Mouse (Mus musculus) forebrain, embryonic 14.5 days (tissue): Measurements from ENCODE around the gene Klf15. TPM values are rescaled to one million over a fixed set of nuclear protein-coding genes. Genes with fewer than 3 reads are reported as not detected.

Experiments used
- ATAC-seq: fragments of 200-750 bp; cut with Nextera tagmentation; 2 replicates; pipeline ENCODE4 v1.8.0; 2017; ENCODE audit warnings: mild to moderate bottlenecking, moderate library complexity
- DNase-seq: peaks from one replicate; pipeline ENCODE4 v3.0.0-alpha.2; 2015; ENCODE audit warnings: low spot score
- H3K27ac ChIP-seq: fragments of 300-500 bp; sonication (generic); 2 replicates; pipeline ENCODE4 v1.5.1; 2014; ENCODE audit warnings: low read depth, mild to moderate bottlenecking, control low read depth, low read length, moderate library complexity
- H3K27me3 ChIP-seq: fragments of 300-500 bp; sonication (generic); replicated peaks from 2 replicates; pipeline ENCODE4 v1.6.1; 2014; ENCODE audit warnings: low read length, control low read depth, mixed read lengths; ENCODE audit not compliant: control insufficient read depth, insufficient read depth
- H3K36me3 ChIP-seq: fragments of 300-500 bp; sonication (generic); 2 replicates; pipeline ENCODE4 v1.6.1; 2014; ENCODE audit warnings: low read length, control low read depth; ENCODE audit not compliant: control insufficient read depth, insufficient read depth
- H3K4me1 ChIP-seq: fragments of 300-500 bp; sonication (generic); 2 replicates; pipeline ENCODE4 v1.6.1; 2014; ENCODE audit warnings: antibody characterized with exemption, low read length, control low read depth; ENCODE audit not compliant: control insufficient read depth, insufficient read depth
- H3K4me2 ChIP-seq: fragments of 300-500 bp; sonication (generic); 2 replicates; pipeline ENCODE4 v1.6.1; 2014; ENCODE audit warnings: mild to moderate bottlenecking, control low read depth, low read length
- H3K4me3 ChIP-seq: fragments of 300-500 bp; sonication (generic); 2 replicates; pipeline ENCODE4 v1.5.1; 2014; ENCODE audit warnings: low read depth, low read length, control low read depth
- H3K9ac ChIP-seq: fragments of 300-500 bp; sonication (generic); 2 replicates; pipeline ENCODE4 v1.6.1; 2014; ENCODE audit warnings: mild to moderate bottlenecking, low read length, control low read depth, moderate library complexity
- H3K9me3 ChIP-seq: fragments of 300-500 bp; sonication (generic); replicated peaks from 2 replicates; pipeline ENCODE4 v1.6.1; 2016; ENCODE audit warnings: low read length, control low read depth, mixed read lengths; ENCODE audit not compliant: control insufficient read depth
- WGBS: fragments of 180-500 bp; shearing (Covaris S2); extraction: QIAGEN DNeasy Blood & Tissue Kit; methylation state at CpG from one replicate; pipeline ENCODE4 v1.1.7; 2014; 5-methylcytosine and 5-hydroxymethylcytosine counted together
- polyA plus RNA-seq: library from polyadenylated mRNA; unstranded; fragments of >200 nt; fragmentation: Nextera tagmentation; extraction: Ambion mirVana; gene quantifications from 2 replicates; pipeline ENCODE4 v1.2.1, GENCODE M21; 2014

Klf15 gene
- polyA plus RNA-seq, 1 experiment from 2014 or later: 10.3 TPM

DNA sequence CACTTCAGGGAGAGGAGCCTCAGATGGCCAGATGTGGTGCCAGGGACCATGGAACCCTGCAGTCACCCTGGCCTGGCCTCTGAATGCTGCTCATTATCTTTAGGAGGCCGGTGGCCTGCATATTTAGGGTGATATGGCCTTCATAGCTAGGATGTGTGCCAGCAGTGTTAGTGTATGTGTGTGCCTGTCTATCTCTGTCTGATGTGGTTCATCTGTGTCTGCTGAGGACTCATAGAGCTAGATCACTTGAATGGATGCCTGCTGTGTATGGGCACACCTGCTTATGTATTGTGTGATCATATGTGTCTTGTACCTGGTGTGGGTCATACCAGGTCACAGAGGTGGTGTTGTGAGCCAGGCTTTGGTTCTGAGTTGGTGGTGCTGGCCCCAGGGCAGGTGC lies 5.8 kb downstream of the Klf15 start:
- Histone ChIP-seq H3K4me1 (peaks cover 8% of the 10 kb centered on the region), H3K4me3 (no peak overlapping the region), H3K9me3 (no peaks in the 10 kb centered on the region), H3K27me3 (no peaks in the 10 kb centered on the region), H3K27ac (no peak overlapping the region), H3K9ac (no peak overlapping the region), H3K36me3 (0 out of 2 replicates have a peak, but pooled peaks cover 4% of the 10 kb centered on the region), H3K4me2 (no peak overlapping the region)
- no peak for DNase-seq
- ATAC-seq: no peak
- WGBS: 89% methylated on average over 1 of the region's 1 CpGs

DNA sequence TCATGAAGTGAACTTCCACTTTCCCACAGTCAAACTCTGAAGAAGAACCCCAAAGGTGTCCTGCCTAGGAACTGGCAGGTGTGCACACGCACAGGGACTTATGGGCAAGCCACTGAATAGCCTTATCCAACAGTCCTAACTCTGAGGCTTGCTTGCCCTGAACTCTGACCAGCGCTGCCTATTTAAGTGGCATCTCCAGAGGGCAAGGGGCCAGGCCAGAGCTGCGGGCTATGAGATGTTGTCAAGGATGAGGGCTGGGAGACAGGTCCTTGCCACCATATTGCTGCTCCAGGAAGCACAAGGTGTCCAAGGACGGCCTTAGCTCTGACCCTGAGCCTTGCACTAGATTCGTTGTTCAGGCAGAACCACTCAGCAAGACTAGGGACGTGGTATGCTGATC lies 6.7 kb downstream of the Klf15 start:
- no peak overlapping the region for H3K27ac ChIP-seq
- H3K4me3 ChIP-seq: no peak overlapping the region
- H3K4me1 ChIP-seq: peaks cover 2% of the 10 kb centered on the region; the same call in 1 of the 2 replicates
- H3K36me3 ChIP-seq: 0 out of 2 replicates have a peak, but pooled peaks cover 4% of the 10 kb centered on the region
- ATAC-seq (no peak), DNase-seq (no peak)
- no peak overlapping the region for H3K9ac ChIP-seq
- no peaks in the 10 kb centered on the region for H3K27me3 ChIP-seq
- H3K4me2 ChIP-seq: no peak overlapping the region
- 89% methylated on average over 6 of the region's 6 CpGs for WGBS
- no peaks in the 10 kb centered on the region for H3K9me3 ChIP-seq

DNA sequence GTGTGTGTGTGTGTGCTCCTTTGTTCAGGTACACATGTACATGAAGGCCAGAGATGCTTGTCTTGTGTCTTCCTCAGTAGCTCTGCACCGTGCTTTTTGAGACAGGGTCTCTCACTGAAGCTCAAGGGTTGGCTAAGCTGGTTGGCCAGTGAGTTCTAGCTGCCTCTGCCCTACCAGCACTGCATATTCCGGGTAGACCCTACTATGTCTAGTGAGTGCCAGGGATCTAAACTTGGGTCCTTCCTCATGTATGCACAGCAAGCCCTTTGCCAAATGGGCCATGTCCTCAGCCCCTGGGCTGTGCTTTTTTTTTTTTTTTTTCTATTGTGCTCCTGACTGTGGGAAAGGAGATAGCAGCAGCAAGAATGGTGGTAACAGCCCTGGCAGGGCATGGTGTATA lies 7.9 kb downstream of the Klf15 start:
- no peak for ATAC-seq
- Histone ChIP-seq H3K9me3 (no peaks in the 10 kb centered on the region), H3K27ac (no peak overlapping the region), H3K4me3 (no peak overlapping the region), H3K4me1 (no peaks in the 10 kb centered on the region), H3K36me3 (0 out of 2 replicates have a peak, but pooled peaks cover 4% of the 10 kb centered on the region), H3K4me2 (no peak overlapping the region), H3K9ac (no peak overlapping the region), H3K27me3 (no peaks in the 10 kb centered on the region)
- WGBS: 86% methylated on average over 2 of the region's 2 CpGs
- DNase-seq: no peak

DNA sequence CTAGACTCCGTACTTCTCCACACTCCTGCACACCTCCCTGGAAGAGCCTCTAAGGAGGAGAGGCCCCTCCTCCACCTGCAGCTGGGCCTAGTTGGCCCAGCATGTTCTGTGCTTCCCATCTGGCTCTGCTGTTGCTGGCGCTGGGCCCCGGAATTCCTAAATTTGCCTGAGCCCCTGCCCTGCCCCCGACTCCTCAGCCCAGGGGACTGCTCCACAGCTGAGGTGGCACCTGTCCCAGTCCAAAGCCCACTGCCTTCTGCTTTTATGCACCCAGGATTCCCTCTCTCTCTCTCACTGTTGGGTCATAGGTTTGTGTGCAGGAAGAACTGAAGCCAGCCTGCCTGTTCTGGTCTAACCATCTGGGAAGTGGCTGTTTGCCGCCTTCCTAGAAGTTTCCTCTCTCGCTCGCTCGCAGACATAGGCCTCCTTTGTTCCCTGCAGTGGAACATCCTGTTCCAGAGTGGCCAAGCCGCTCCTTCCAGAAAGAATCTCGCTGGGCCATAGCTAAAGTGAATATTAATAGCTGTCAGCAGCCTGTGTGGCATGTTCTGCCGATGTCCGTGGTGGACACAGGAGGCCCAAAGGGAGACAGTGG lies 8.7 kb downstream of the Klf15 start:
- 54% methylated on average over 12 of the region's 12 CpGs for WGBS
- 0 out of 2 replicates have a peak, but pooled peaks cover 4% of the 10 kb centered on the region for H3K36me3 ChIP-seq
- H3K27ac ChIP-seq: no peak overlapping the region; the same call in 1 of the 2 replicates
- no peak overlapping the region for H3K4me3 ChIP-seq
- no peaks in the 10 kb centered on the region for H3K27me3 ChIP-seq
- H3K4me1 ChIP-seq: no peaks in the 10 kb centered on the region
- no peaks in the 10 kb centered on the region for H3K9me3 ChIP-seq
- DNase-seq: no peak
- no peak overlapping the region for H3K9ac ChIP-seq
- H3K4me2 ChIP-seq: no peak overlapping the region
- ATAC-seq: no peak

DNA sequence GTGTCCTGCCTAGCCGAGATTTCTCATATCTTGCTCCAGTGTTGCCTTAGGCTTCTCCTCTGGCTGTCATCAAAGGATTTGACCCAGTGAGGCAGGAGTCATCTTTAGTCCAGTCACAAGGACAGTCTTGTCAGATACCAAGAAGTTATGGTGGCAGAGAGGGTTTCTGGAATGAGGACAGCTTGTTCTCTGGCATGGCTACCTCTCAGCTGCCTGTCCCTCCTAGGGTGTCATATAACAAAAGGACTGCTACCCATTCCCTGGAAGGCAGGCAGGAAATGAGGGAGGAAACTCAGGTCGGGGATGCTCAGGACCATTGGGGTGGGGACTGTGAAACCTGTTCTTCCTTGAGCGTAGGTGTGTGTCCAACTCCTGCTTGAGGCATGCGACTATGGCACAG lies 9.7 kb downstream of the Klf15 start:
- no peaks in the 10 kb centered on the region for H3K4me1 ChIP-seq
- no peaks in the 10 kb centered on the region for H3K27me3 ChIP-seq
- H3K27ac ChIP-seq: no peak overlapping the region
- 75% methylated on average over 4 of the region's 4 CpGs for WGBS
- no peak overlapping the region for H3K9ac ChIP-seq
- H3K4me2 ChIP-seq: no peak overlapping the region
- ATAC-seq (no peak), DNase-seq (no peak)
- 0 out of 2 replicates have a peak, but pooled peaks cover 4% of the 10 kb centered on the region for H3K36me3 ChIP-seq
- no peaks in the 10 kb centered on the region for H3K9me3 ChIP-seq
- H3K4me3 ChIP-seq: no peak overlapping the region

DNA sequence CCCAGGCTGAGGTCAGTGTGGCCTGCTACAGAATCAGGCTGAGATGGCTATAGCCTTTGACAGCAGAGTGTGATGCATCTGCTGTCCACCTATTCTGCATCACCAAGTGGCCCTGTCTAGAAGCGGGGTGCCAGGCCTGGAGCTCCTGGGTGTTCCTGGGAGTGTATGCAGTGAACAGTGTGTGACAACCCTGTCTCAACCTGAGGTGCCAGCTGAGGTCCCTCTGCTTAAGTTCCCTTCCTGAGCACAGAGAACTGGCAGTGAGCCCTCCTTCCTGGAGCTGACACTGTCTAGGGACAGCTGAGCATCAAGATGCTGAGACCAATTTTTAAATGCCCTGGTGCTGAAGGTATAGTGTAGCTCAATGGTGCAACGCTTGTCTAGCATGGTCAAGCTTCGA lies 10.3 kb downstream of the Klf15 start:
- Histone ChIP-seq H3K4me2 (no peak overlapping the region), H3K4me1 (no peaks in the 10 kb centered on the region), H3K4me3 (no peak overlapping the region), H3K9me3 (no peaks in the 10 kb centered on the region), H3K36me3 (0 out of 2 replicates have a peak, but pooled peaks cover 4% of the 10 kb centered on the region), H3K9ac (no peak overlapping the region), H3K27me3 (no peaks in the 10 kb centered on the region), H3K27ac (no peak overlapping the region)
- no peak for ATAC-seq
- no peak for DNase-seq
- 93% methylated on average over 3 of the region's 3 CpGs for WGBS

DNA sequence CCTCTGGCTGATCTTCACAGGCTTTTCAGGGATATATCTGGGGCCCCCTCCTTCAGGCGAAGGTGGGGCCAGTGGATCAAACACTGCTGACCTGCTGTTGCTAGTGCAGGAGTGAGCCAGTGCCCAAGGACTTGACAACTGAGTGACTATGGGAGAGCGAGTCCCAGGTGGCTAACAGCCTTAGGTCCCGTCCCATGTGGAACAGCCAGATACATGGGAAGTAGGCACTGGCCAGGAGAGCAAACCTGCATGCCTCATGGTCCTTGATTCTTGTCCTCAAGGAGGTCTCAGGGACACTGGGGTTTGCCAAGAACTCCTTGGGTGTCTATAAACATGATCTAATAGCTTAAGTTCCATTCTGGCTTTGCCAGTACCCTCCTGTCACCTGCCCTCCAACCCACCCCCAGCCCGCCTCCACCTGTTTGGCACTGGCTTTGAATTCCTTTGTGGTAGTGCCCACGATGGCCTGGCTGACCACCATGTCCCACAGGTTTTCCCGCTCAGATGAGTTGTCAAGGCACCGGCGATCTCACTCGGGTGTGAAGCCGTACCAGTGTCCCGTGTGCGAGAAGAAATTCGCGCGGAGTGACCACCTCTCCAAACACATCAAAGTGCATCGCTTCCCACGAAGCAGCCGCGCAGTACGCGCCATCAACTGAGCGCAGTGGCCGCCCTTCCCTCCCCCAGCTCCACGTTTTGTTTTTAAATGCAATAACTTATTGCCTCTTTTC lies 11.4 kb downstream of the Klf15 start:
- 94% methylated on average over 24 of the region's 24 CpGs for WGBS
- H3K27ac ChIP-seq: no peak overlapping the region
- H3K4me1 ChIP-seq: no peaks in the 10 kb centered on the region
- no peak overlapping the region for H3K4me2 ChIP-seq
- H3K27me3 ChIP-seq: no peaks in the 10 kb centered on the region
- DNase-seq (no peak), ATAC-seq (no peak)
- no peak overlapping the region for H3K9ac ChIP-seq
- H3K36me3 ChIP-seq: no peaks in the 10 kb centered on the region
- H3K4me3 ChIP-seq: no peak overlapping the region
- no peaks in the 10 kb centered on the region for H3K9me3 ChIP-seq

DNA sequence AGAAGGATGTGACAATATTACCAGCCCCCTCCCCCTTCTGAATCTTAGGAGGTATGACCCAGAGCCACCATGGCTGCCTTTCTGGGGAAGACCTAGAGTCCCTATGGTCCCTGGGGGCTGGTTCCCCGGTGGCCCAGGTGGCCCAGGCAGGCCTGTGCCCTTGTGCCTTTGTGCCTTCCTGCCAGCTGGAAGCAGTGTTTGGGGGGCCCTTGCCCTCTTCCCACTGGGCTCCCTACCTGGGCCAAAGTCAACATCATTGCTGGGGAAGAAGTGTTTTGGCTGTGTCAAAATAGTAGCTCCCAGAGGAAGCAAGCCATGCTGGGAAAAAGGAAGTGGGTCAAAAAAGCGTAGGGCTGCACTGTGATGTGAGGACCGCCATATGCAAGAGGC lies 12.0 kb downstream of the Klf15 start:
- 82% methylated on average over 3 of the region's 3 CpGs for WGBS
- Histone ChIP-seq H3K4me1 (no peaks in the 10 kb centered on the region), H3K27ac (no peak overlapping the region), H3K36me3 (no peaks in the 10 kb centered on the region), H3K4me2 (no peak overlapping the region), H3K9me3 (no peaks in the 10 kb centered on the region), H3K9ac (no peak overlapping the region), H3K27me3 (no peaks in the 10 kb centered on the region), H3K4me3 (no peak overlapping the region)
- no peak for ATAC-seq
- no peak for DNase-seq

DNA sequence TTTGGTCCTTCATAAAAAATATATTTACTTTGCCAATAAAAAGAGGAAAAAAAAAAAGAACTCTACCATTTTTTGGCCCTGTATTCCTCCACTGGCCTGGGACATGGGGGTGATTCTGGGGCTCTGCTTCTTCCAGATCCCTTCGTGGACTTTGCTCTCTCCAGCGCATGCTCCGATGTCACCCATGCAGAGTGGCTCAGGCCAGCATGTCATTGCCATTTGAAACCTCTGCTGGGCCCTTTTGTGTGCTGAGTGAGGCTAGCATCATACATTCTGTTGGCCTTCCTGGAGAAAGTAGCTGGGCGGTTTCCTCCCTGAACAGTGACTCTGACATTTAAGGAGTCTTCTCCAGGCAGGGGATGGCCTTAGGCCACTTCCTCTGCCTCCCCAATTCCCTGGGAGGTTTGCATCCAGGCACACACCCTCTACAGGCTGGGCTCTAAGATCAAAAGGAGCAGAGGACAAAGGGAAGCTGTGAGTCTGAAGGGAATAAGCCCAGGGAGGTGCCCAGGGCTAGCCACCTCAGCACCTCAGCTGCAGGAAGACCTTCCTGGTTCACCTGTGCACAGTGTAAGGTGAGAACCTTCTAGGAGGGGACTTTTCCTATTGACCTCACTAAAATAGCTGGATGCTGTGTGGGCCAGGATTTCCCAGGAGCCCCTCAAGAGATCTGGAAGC lies 12.9 kb downstream of the Klf15 start:
- Histone ChIP-seq H3K27me3 (no peaks in the 10 kb centered on the region), H3K4me2 (no peak overlapping the region), H3K9me3 (no peaks in the 10 kb centered on the region), H3K4me3 (no peak overlapping the region), H3K27ac (no peak overlapping the region), H3K4me1 (no peaks in the 10 kb centered on the region), H3K36me3 (no peaks in the 10 kb centered on the region), H3K9ac (no peak overlapping the region)
- 81% methylated on average over 4 of the region's 4 CpGs for WGBS
- ATAC-seq (no peak), DNase-seq (no peak)
